23 mouse cellular contexts compared by ENCODE assay signal in the genomic region with DNA sequence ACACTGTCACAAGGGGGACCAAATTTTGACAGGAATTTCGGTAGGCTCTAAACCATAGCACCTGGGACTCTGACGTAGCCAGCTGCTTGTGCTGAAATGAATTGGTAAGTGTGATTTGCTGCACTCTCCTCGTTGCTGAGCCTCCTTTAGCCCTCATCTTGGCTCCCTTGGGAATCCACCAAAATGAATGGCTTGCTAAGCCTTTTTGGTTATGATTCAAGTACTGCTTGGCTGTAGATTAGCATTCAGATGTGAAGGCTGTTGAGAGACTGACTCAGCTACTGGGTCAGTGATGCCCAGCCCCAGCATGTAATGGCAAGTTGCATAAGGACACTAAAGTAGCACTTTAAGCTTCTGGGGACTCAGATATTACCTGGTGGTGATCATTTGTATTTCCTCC. TPM values are rescaled to one million over a fixed set of nuclear protein-coding genes. Genes with fewer than 3 reads are reported as not detected.
A peak's percentile ranks its signal among the peaks of the same experiment; 100 is the strongest.
DNase-seq lines count a peak whose midpoint lies in the region; ATAC-seq and TF ChIP-seq lines count a peak whose summit lies in the region.
"Had no signal": no experiment of that assay in that cellular context is flagged by ENCODE, and none has a peak within 500 bp of the region (broad histone marks: within the 10 kb centered on the region; RNA-seq: fewer than 3 reads in every experiment).

No protein-coding gene starts in this region.

- ATAC-seq in midbrain, embryonic 11.5 days (ENCODE audit: low FRiP score), result no peak
- no peak for ATAC-seq in midbrain, postnatal 0 days (ENCODE audit: low FRiP score)
- ATAC-seq in stomach, embryonic 16.5 days (ENCODE audit: insufficient read depth, low FRiP score), result no peak
- ATAC-seq: activated CD4-positive, CD25-positive, alpha-beta regulatory T cell, adult 4 months; CD4-positive, CD25-positive, alpha-beta regulatory T cell, adult 4 months; forebrain, postnatal 0 days; hindbrain, embryonic 16.5 days; liver, postnatal 0 days; lung, postnatal 0 days had no signal

- H3K4me1 ChIP-seq in midbrain, embryonic 11.5 days (ENCODE audit: control insufficient read depth, insufficient read depth, low read length), result no peaks in the 10 kb centered on the region
- no peaks in the 10 kb centered on the region for H3K4me1 ChIP-seq in midbrain, postnatal 0 days (ENCODE audit: insufficient read depth, low read length)
- 0 out of 2 replicates have a peak, but pooled peaks cover 5% of the 10 kb centered on the region for H3K4me1 ChIP-seq in stomach, embryonic 16.5 days (ENCODE audit: control insufficient read depth, insufficient read depth, low read length)

- H3K4me3 ChIP-seq in midbrain, embryonic 11.5 days (ENCODE audit: low read depth, low read length), result no peak overlapping the region
- H3K4me3 ChIP-seq in midbrain, postnatal 0 days (ENCODE audit: low read depth, low read length), result no peak overlapping the region
- H3K4me3 ChIP-seq in stomach, embryonic 16.5 days (replicated peaks; ENCODE audit: low read length), result no peak overlapping the region
- H3K4me3 ChIP-seq: hindbrain, embryonic 10.5 days; midbrain, embryonic 10.5 days had no signal

- no peak for TF ChIP-seq CTCF in midbrain, postnatal 0 days (IDR thresholded peaks at IDR 0.05)

- peak; percentile 36 for DNase-seq in adrenal gland, adult 2 months
- no peak for DNase-seq in adrenal gland, postnatal 4 days (ENCODE audit: low spot score in 2 of 2)
- DNase-seq in midbrain, embryonic 11.5 days (ENCODE audit: low spot score, missing footprints), result peak; percentile 8
- DNase-seq in midbrain, postnatal 0 days (ENCODE audit: low spot score), result no peak
- peak; percentile 80 for DNase-seq in adipocyte (ENCODE audit: low spot score)
- DNase-seq in spleen, postnatal 10 days (ENCODE audit: low spot score in 2 of 2), result no peak
- DNase-seq in gastrocnemius, postnatal 14 days, result no peak
- DNase-seq: adrenal gland, postnatal 36 days; cerebellum, adult 11-12 months; cerebellum, postnatal 14 days; forebrain, postnatal 0 days; kidney, adult 8-10 months; kidney, postnatal 10 days; liver, postnatal 0 days; spleen, adult 18-20 months had no signal

- H3K4me2 ChIP-seq in midbrain, embryonic 11.5 days, result no peak overlapping the region
- no peak overlapping the region for H3K4me2 ChIP-seq in midbrain, postnatal 0 days (ENCODE audit: low read depth, low read length, poor library complexity, severe bottlenecking)
- H3K4me2 ChIP-seq in stomach, embryonic 16.5 days (ENCODE audit: low read depth, low read length), result no peak overlapping the region
- H3K4me2 ChIP-seq: heart, embryonic 11.5 days had no signal

- H3K36me3 ChIP-seq in midbrain, embryonic 11.5 days (ENCODE audit: control insufficient read depth, insufficient read depth, low read length), result no peaks in the 10 kb centered on the region
- H3K36me3 ChIP-seq in midbrain, postnatal 0 days (ENCODE audit: insufficient read depth, low read length), result no peaks in the 10 kb centered on the region
- H3K36me3 ChIP-seq in stomach, embryonic 16.5 days (ENCODE audit: control insufficient read depth, insufficient read depth, low read length), result no peaks in the 10 kb centered on the region
- H3K36me3 ChIP-seq: hindbrain, embryonic 10.5 days; midbrain, embryonic 10.5 days had no signal

- intact Hi-C loops in gastrocnemius, postnatal 14 days (cut with DNase I; ENCODE audit: low total_unique reads), result loop anchor here (5.0 kb wide), 1 partner anchor 37 kb away; no protein-coding TSS in a partner anchor

- no peak overlapping the region for H3K27ac ChIP-seq in midbrain, embryonic 11.5 days (ENCODE audit: low read depth, low read length)
- no peak overlapping the region for H3K27ac ChIP-seq in midbrain, postnatal 0 days (ENCODE audit: low read depth, low read length)
- peak overlapping the region; percentile 74 for H3K27ac ChIP-seq in stomach, embryonic 16.5 days (ENCODE audit: low read length)
- H3K27ac ChIP-seq: hindbrain, embryonic 10.5 days; midbrain, embryonic 10.5 days had no signal

- 69% methylated on average over 3 of the region's 3 CpGs for WGBS in midbrain, embryonic 11.5 days
- 57% methylated on average over 3 of the region's 3 CpGs for WGBS in midbrain, postnatal 0 days
- WGBS in stomach, embryonic 16.5 days, result 61% methylated on average over 3 of the region's 3 CpGs

- H3K9ac ChIP-seq in midbrain, embryonic 11.5 days (ENCODE audit: low read length), result no peak overlapping the region
- H3K9ac ChIP-seq in midbrain, postnatal 0 days (replicated peaks; ENCODE audit: low read length, poor library complexity, severe bottlenecking), result no peak overlapping the region
- no peak overlapping the region for H3K9ac ChIP-seq in stomach, embryonic 16.5 days (ENCODE audit: low read length)
- H3K9ac ChIP-seq: forebrain, postnatal 0 days; liver, postnatal 0 days had no signal

- no peaks in the 10 kb centered on the region for H3K9me3 ChIP-seq in midbrain, embryonic 11.5 days (ENCODE audit: control insufficient read depth, low read length)
- H3K9me3 ChIP-seq in midbrain, postnatal 0 days (ENCODE audit: low read length), result no peaks in the 10 kb centered on the region
- H3K9me3 ChIP-seq in stomach, embryonic 16.5 days (replicated peaks; ENCODE audit: control insufficient read depth, low read length), result no peaks in the 10 kb centered on the region
- H3K9me3 ChIP-seq: hindbrain, embryonic 10.5 days; midbrain, embryonic 10.5 days had no signal

- no peaks in the 10 kb centered on the region for H3K27me3 ChIP-seq in midbrain, embryonic 11.5 days (ENCODE audit: control insufficient read depth, insufficient read depth, low read length)
- H3K27me3 ChIP-seq in midbrain, postnatal 0 days (ENCODE audit: insufficient read depth, low read length), result no peaks in the 10 kb centered on the region
- H3K27me3 ChIP-seq in stomach, embryonic 16.5 days (ENCODE audit: control insufficient read depth, insufficient read depth, low read length), result no peaks in the 10 kb centered on the region

RNA-seq across cellular contexts. Expression of a gene that starts 12.2 kb away (rescaled TPM):
- total RNA-seq in adrenal gland, adult 2 months (2021), result 10 to 100 TPM; 28.6 to 34.3 TPM
- polyA plus RNA-seq in adrenal gland, adult 2 months (2012; rRNA removed), result 30.7 and 39.4 TPM in 2 replicates
- total RNA-seq in adrenal gland, postnatal 4 days (2021), result 10 to 100 TPM; 47.0 to 48.8 TPM
- 169 and 177 TPM in 2 replicates for polyA plus RNA-seq in midbrain, embryonic 11.5 days (2014; fragmentation: Nextera tagmentation; extraction: Ambion mirVana)
- 54.1 and 77.5 TPM in 2 replicates for total RNA-seq in midbrain, postnatal 0 days (2014; rRNA removed)
- polyA plus RNA-seq in midbrain, postnatal 0 days (2015; fragmentation: Nextera tagmentation; extraction: Ambion mirVana), result 43.1 and 45.4 TPM in 2 replicates
- 69.4 and 75.9 TPM in 2 replicates for polyA plus RNA-seq in stomach, embryonic 16.5 days (2015; fragmentation: Nextera tagmentation; extraction: Ambion mirVana)
- total RNA-seq in gastrocnemius, postnatal 14 days (2021), result 10 to 100 TPM; 17.7 to 23.4 TPM

Comparison
In these comparisons a context has a peak if more than half of its experiments do, and no peak if none do; other contexts are left out.
1. DNase-seq: peak in adrenal gland, adult 2 months (single experiment), midbrain, embryonic 11.5 days (single experiment) and adipocyte (single experiment); none in adrenal gland, postnatal 4 days (0 of 2), midbrain, postnatal 0 days (single experiment), spleen, postnatal 10 days (0 of 2) and gastrocnemius, postnatal 14 days (single experiment).